Mouse (Mus musculus) hindbrain, embryonic 10.5 days (tissue): ENCODE data around the gene Fam124a. TPM values are rescaled to one million over a fixed set of nuclear protein-coding genes. Genes with fewer than 3 reads are reported as not detected.

Experiments
- DNase-seq: peaks from one replicate; pipeline ENCODE4 v3.0.0-alpha.2; 2017; ENCODE audit warnings: low spot score
- H3K27ac ChIP-seq: fragments of 300-500 bp; sonication (generic); 2 replicates; pipeline ENCODE4 v1.5.1; 2016; ENCODE audit warnings: mild to moderate bottlenecking, moderate library complexity
- H3K27me3 ChIP-seq: fragments of 300-500 bp; sonication (generic); 2 replicates; pipeline ENCODE4 v1.6.1; 2016; ENCODE audit warnings: mild to moderate bottlenecking; ENCODE audit not compliant: poor library complexity, insufficient read depth, severe bottlenecking
- H3K36me3 ChIP-seq: fragments of 300-500 bp; sonication (generic); 2 replicates; pipeline ENCODE4 v1.6.1; 2016; ENCODE audit warnings: mild to moderate bottlenecking, moderate library complexity
- H3K4me1 ChIP-seq: fragments of 300-500 bp; sonication (generic); replicated peaks from 2 replicates; pipeline ENCODE4 v1.6.1; 2016; ENCODE audit warnings: mild to moderate bottlenecking
- H3K4me3 ChIP-seq: fragments of 300-500 bp; sonication (generic); 2 replicates; pipeline ENCODE4 v1.5.1; 2016; ENCODE audit warnings: mild to moderate bottlenecking, moderate library complexity
- H3K9me3 ChIP-seq: fragments of 300-500 bp; sonication (generic); 2 replicates; pipeline ENCODE4 v1.6.1; 2016; ENCODE audit warnings: mild to moderate bottlenecking, moderate library complexity
- WGBS: fragments of 180-500 bp; shearing (Covaris S2); methylation state at CpG from one replicate; pipeline ENCODE4 v1.1.7; 2016; 5-methylcytosine and 5-hydroxymethylcytosine counted together
- polyA plus RNA-seq: library from polyadenylated mRNA; unstranded; fragments of >200 nt; fragmentation: Nextera tagmentation; extraction: Ambion mirVana; gene quantifications from 2 replicates; pipeline ENCODE4 v1.2.1, GENCODE M21; 2016

The Fam124a gene
- polyA plus RNA-seq, 1 experiment from 2014 or later, result 5.8 TPM

- DNase-seq, result no peak
- Histone ChIP-seq H3K4me1 (peaks cover 46% of the 10 kb centered on the region), H3K4me3 (no peak overlapping the region), H3K36me3 (no peaks in the 10 kb centered on the region), H3K27me3 (0 out of 2 replicates have a peak, but pooled peaks cover 3% of the 10 kb centered on the region), H3K9me3 (no peaks in the 10 kb centered on the region), H3K27ac (peak overlapping the region; percentile 71)
Measured at GRCm38 (mm10) chr14:62584637-62585036, 29.1 kb downstream of the Fam124a start.

- 27% methylated on average over 3 of the region's 3 CpGs for WGBS
- DNase-seq, result no peak
- no peak overlapping the region for H3K4me3 ChIP-seq
Measured at GRCm38 (mm10) chr14:62585338-62585737, 29.8 kb downstream of the Fam124a start.

GRCm38 (mm10) chr14:62600109-62600522 lies 44.6 kb downstream of the Fam124a start:
- 0 out of 2 replicates have a peak overlapping the region, but pooled peaks have one; percentile 10 for H3K27ac ChIP-seq
- 60% methylated on average over 6 of the region's 6 CpGs for WGBS
- DNase-seq, result no peak
- H3K4me1 ChIP-seq, result peaks cover 18% of the 10 kb centered on the region
- H3K4me3 ChIP-seq, result no peak overlapping the region
- no peaks in the 10 kb centered on the region for H3K36me3 ChIP-seq
- no peaks in the 10 kb centered on the region for H3K27me3 ChIP-seq
- no peaks in the 10 kb centered on the region for H3K9me3 ChIP-seq

More at GRCm38 (mm10) chr14:62585338-62585737, 29.8 kb downstream of the Fam124a start:
- no peaks in the 10 kb centered on the region for H3K9me3 ChIP-seq
- H3K36me3 ChIP-seq, result no peaks in the 10 kb centered on the region
- peak overlapping the region; percentile 71 for H3K27ac ChIP-seq
- H3K27me3 ChIP-seq, result 0 out of 2 replicates have a peak, but pooled peaks cover 3% of the 10 kb centered on the region
- H3K4me1 ChIP-seq, result peaks cover 46% of the 10 kb centered on the region

GRCm38 (mm10) chr14:62602271-62602670 lies 46.7 kb downstream of the Fam124a start:
- H3K36me3 ChIP-seq, result no peaks in the 10 kb centered on the region
- 83% methylated on average over 1 of the region's 1 CpGs for WGBS
- H3K27ac ChIP-seq, result 0 out of 2 replicates have a peak overlapping the region, but pooled peaks have one; percentile 29
- peaks cover 23% of the 10 kb centered on the region for H3K4me1 ChIP-seq
- no peak for DNase-seq
- H3K4me3 ChIP-seq, result no peak overlapping the region
- H3K27me3 ChIP-seq, result no peaks in the 10 kb centered on the region
- H3K9me3 ChIP-seq, result no peaks in the 10 kb centered on the region

GRCm38 (mm10) chr14:62602869-62603268 lies 47.3 kb downstream of the Fam124a start:
- no peak overlapping the region for H3K27ac ChIP-seq
- H3K36me3 ChIP-seq, result no peaks in the 10 kb centered on the region
- H3K4me3 ChIP-seq, result no peak overlapping the region
- no peak for DNase-seq
- H3K9me3 ChIP-seq, result no peaks in the 10 kb centered on the region
- WGBS, result 88% methylated on average over 1 of the region's 1 CpGs
- peaks cover 23% of the 10 kb centered on the region for H3K4me1 ChIP-seq
- no peaks in the 10 kb centered on the region for H3K27me3 ChIP-seq

- no peak for DNase-seq
- H3K4me1 ChIP-seq, result peaks cover 6% of the 10 kb centered on the region; the same call in 1 of the 2 replicates
- no peak overlapping the region for H3K4me3 ChIP-seq
- no peak overlapping the region for H3K27ac ChIP-seq
- no peaks in the 10 kb centered on the region for H3K27me3 ChIP-seq
- H3K9me3 ChIP-seq, result no peaks in the 10 kb centered on the region
- 85% methylated on average over 8 of the region's 8 CpGs for WGBS
- no peaks in the 10 kb centered on the region for H3K36me3 ChIP-seq
Measured at GRCm38 (mm10) chr14:62607791-62608196, 52.3 kb downstream of the Fam124a start.

GRCm38 (mm10) chr14:62609904-62610303 lies 54.4 kb downstream of the Fam124a start:
- WGBS, result 86% methylated on average over 3 of the region's 3 CpGs
- peaks cover 5% of the 10 kb centered on the region; the same call in 1 of the 2 replicates for H3K4me1 ChIP-seq

GRCm38 (mm10) chr14:62622393-62622792 lies 66.9 kb downstream of the Fam124a start:
- H3K36me3 ChIP-seq, result no peaks in the 10 kb centered on the region
- DNase-seq, result no peak
- H3K27ac ChIP-seq, result no peak overlapping the region
- H3K4me3 ChIP-seq, result no peak overlapping the region
- H3K9me3 ChIP-seq, result no peaks in the 10 kb centered on the region
- H3K4me1 ChIP-seq, result no peaks in the 10 kb centered on the region
- no peaks in the 10 kb centered on the region for H3K27me3 ChIP-seq
- WGBS, result 81% methylated on average over 3 of the region's 3 CpGs

More at GRCm38 (mm10) chr14:62609904-62610303, 54.4 kb downstream of the Fam124a start:
- Histone ChIP-seq H3K4me3 (no peak overlapping the region), H3K36me3 (no peaks in the 10 kb centered on the region), H3K27me3 (no peaks in the 10 kb centered on the region), H3K9me3 (no peaks in the 10 kb centered on the region), H3K27ac (no peak overlapping the region)
- no peak for DNase-seq

GRCm38 (mm10) chr14:62627951-62628350 lies 72.4 kb downstream of the Fam124a start:
- H3K4me1 ChIP-seq, result no peaks in the 10 kb centered on the region
- no peak for DNase-seq

GRCm38 (mm10) chr14:62637436-62638344 lies 82.2 kb downstream of the Fam124a start:
- Histone ChIP-seq H3K36me3 (no peaks in the 10 kb centered on the region), H3K4me3 (no peak overlapping the region), H3K9me3 (no peaks in the 10 kb centered on the region), H3K27ac (no peak overlapping the region), H3K27me3 (no peaks in the 10 kb centered on the region), H3K4me1 (peaks cover 7% of the 10 kb centered on the region)
- WGBS, result 42% methylated on average over 9 of the region's 9 CpGs
- DNase-seq, result no peak

More at GRCm38 (mm10) chr14:62627951-62628350, 72.4 kb downstream of the Fam124a start:
- 86% methylated on average over 5 of the region's 5 CpGs for WGBS
- no peak overlapping the region for H3K4me3 ChIP-seq
- no peaks in the 10 kb centered on the region for H3K9me3 ChIP-seq
- no peaks in the 10 kb centered on the region for H3K36me3 ChIP-seq
- H3K27me3 ChIP-seq, result no peaks in the 10 kb centered on the region
- no peak overlapping the region for H3K27ac ChIP-seq

- Histone ChIP-seq H3K4me3 (no peak overlapping the region), H3K27ac (no peak overlapping the region), H3K9me3 (no peaks in the 10 kb centered on the region), H3K4me1 (peaks cover 7% of the 10 kb centered on the region), H3K27me3 (no peaks in the 10 kb centered on the region), H3K36me3 (no peaks in the 10 kb centered on the region)
- WGBS, result 65% methylated on average over 6 of the region's 6 CpGs
- no peak for DNase-seq
Measured at GRCm38 (mm10) chr14:62638345-62638702, 82.8 kb downstream of the Fam124a start.

- H3K4me3 ChIP-seq, result no peak overlapping the region
- H3K4me1 ChIP-seq, result peaks cover 7% of the 10 kb centered on the region
- no peaks in the 10 kb centered on the region for H3K36me3 ChIP-seq
- no peak overlapping the region for H3K27ac ChIP-seq
- DNase-seq, result no peak
- no peaks in the 10 kb centered on the region for H3K27me3 ChIP-seq
- WGBS, result 77% methylated on average over 6 of the region's 6 CpGs
- H3K9me3 ChIP-seq, result no peaks in the 10 kb centered on the region
Measured at GRCm38 (mm10) chr14:62639111-62639510, 83.6 kb downstream of the Fam124a start.

- WGBS, result 87% methylated on average over 5 of the region's 5 CpGs
- Histone ChIP-seq H3K27ac (no peak overlapping the region), H3K4me3 (no peak overlapping the region), H3K9me3 (no peaks in the 10 kb centered on the region), H3K4me1 (peaks cover 7% of the 10 kb centered on the region), H3K27me3 (no peaks in the 10 kb centered on the region), H3K36me3 (no peaks in the 10 kb centered on the region)
- DNase-seq, result no peak
Measured at GRCm38 (mm10) chr14:62639551-62639950, 84.0 kb downstream of the Fam124a start.
